Mouse (Mus musculus) heart, embryonic 12.5 days (tissue): ENCODE results near the gene Prkaca. TPM values are rescaled to one million over a fixed set of nuclear protein-coding genes. Genes with fewer than 3 reads are reported as not detected.

Source experiments
- ATAC-seq: fragments of 200-750 bp; cut with Nextera tagmentation; 2 replicates; pipeline ENCODE4 v1.8.0; 2017; ENCODE audit warnings: moderate TSS enrichment, moderate library complexity; ENCODE audit not compliant: insufficient number of reproducible peaks, low FRiP score
- H3K27ac ChIP-seq: fragments of 300-500 bp; sonication (generic); 2 replicates; pipeline ENCODE4 v1.5.1; 2016; ENCODE audit warnings: mild to moderate bottlenecking, moderate library complexity; ENCODE audit not compliant: poor library complexity, severe bottlenecking
- H3K27me3 ChIP-seq: fragments of 300-500 bp; sonication (generic); replicated peaks from 2 replicates; pipeline ENCODE4 v1.6.1; 2016; ENCODE audit warnings: mild to moderate bottlenecking, moderate library complexity
- H3K36me3 ChIP-seq: fragments of 300-500 bp; sonication (generic); 2 replicates; pipeline ENCODE4 v1.6.1; 2016; ENCODE audit warnings: mild to moderate bottlenecking, moderate library complexity
- H3K4me1 ChIP-seq: fragments of 300-500 bp; sonication (generic); replicated peaks from 2 replicates; pipeline ENCODE4 v1.6.1; 2016; ENCODE audit warnings: mild to moderate bottlenecking
- H3K4me2 ChIP-seq: fragments of 300-500 bp; sonication (generic); 2 replicates; pipeline ENCODE4 v1.6.1; 2016; ENCODE audit warnings: mild to moderate bottlenecking, moderate library complexity
- H3K4me3 ChIP-seq: fragments of 300-500 bp; sonication (generic); 2 replicates; pipeline ENCODE4 v1.5.1; 2016; ENCODE audit warnings: mild to moderate bottlenecking
- H3K9ac ChIP-seq: fragments of 300-500 bp; sonication (generic); 2 replicates; pipeline ENCODE4 v1.6.1; 2016; ENCODE audit warnings: mild to moderate bottlenecking, moderate library complexity
- H3K9me3 ChIP-seq: fragments of 300-500 bp; sonication (generic); replicated peaks from 2 replicates; pipeline ENCODE4 v1.6.1; 2016; ENCODE audit warnings: mild to moderate bottlenecking, moderate library complexity
- WGBS: fragments of 180-500 bp; shearing (Covaris S2); methylation state at CpG from one replicate; pipeline ENCODE4 v1.1.7; 2016; 5-methylcytosine and 5-hydroxymethylcytosine counted together
- polyA plus RNA-seq: library from polyadenylated mRNA; unstranded; fragments of >200 nt; fragmentation: Nextera tagmentation; extraction: Ambion mirVana; gene quantifications from 2 replicates; pipeline ENCODE4 v1.2.1, GENCODE M21; 2016

The Prkaca gene
- polyA plus RNA-seq, 1 experiment from 2014 or later: 216 TPM

GRCm38 (mm10) chr8:83992488-83992887, 19.7 kb downstream of the Prkaca start:
- ATAC-seq: no peak
- 62% methylated on average over 2 of the region's 2 CpGs for WGBS
- no peaks in the 10 kb centered on the region for H3K27me3 ChIP-seq
- H3K9ac ChIP-seq: no peak overlapping the region
- H3K36me3 ChIP-seq: peaks cover 77% of the 10 kb centered on the region
- H3K9me3 ChIP-seq: no peaks in the 10 kb centered on the region
- H3K4me3 ChIP-seq: no peak overlapping the region
- peaks cover 8% of the 10 kb centered on the region for H3K4me1 ChIP-seq
- no peak overlapping the region for H3K27ac ChIP-seq
- H3K4me2 ChIP-seq: no peak overlapping the region

DNA sequence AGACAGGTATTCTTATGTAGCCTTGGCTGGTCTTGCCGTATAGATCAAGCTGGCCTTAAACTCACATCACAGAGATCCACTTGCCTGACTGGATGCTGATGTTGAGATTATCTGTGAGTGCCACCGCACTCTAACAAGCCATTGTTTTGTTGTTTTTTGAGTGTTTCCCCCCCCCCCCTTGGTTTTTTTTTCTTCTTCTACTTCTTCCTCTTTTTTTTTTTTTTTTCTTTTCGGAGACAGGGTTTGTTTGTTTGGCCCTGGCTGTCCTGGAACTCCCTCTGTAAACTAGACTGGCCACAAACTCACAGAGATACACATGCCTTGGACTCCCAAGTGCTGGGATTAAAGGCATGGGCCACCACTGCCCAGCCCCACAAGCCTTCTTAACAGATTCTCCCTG, 21.2 kb downstream of the Prkaca start:
- no peaks in the 10 kb centered on the region for H3K27me3 ChIP-seq
- 76% methylated on average over 3 of the region's 3 CpGs for WGBS
- H3K36me3 ChIP-seq: peaks cover 61% of the 10 kb centered on the region
- H3K27ac ChIP-seq: no peak overlapping the region
- H3K9me3 ChIP-seq: no peaks in the 10 kb centered on the region
- ATAC-seq: no peak
- H3K9ac ChIP-seq: no peak overlapping the region
- H3K4me1 ChIP-seq: peaks cover 14% of the 10 kb centered on the region
- no peak overlapping the region for H3K4me2 ChIP-seq
- H3K4me3 ChIP-seq: no peak overlapping the region

DNA sequence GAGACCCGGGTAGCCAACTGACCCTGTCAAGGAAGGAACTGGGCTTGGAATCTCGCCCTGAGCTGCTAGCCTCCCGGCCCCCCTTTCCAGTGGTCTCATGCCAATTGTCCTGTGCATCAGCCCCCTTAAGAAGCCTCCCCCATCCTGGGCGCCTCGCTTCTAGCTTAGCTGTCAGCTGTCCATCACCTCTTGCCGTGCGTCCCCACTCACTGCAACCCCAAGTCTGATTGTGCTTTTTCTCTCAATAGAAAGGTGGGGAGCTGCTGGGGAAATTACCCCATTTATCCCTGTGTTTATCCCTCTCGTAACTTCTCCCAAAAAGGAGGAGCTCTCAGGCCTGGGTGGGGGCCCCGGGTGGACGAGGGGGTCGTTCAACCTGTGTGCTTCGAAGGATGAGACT, 23.2 kb downstream of the Prkaca start:
- H3K27ac ChIP-seq: 0 out of 2 replicates have a peak overlapping the region, but pooled peaks have one; percentile 95
- WGBS: 19% methylated on average over 12 of the region's 12 CpGs
- H3K4me1 ChIP-seq: peaks cover 29% of the 10 kb centered on the region
- H3K9ac ChIP-seq: peak overlapping the region; percentile 93; the same call in 1 of the 2 replicates
- peaks cover 58% of the 10 kb centered on the region for H3K36me3 ChIP-seq
- peaks cover 11% of the 10 kb centered on the region for H3K27me3 ChIP-seq
- peak overlapping the region; percentile 89 for H3K4me2 ChIP-seq
- peak overlapping the region; percentile 95 for H3K4me3 ChIP-seq
- no peaks in the 10 kb centered on the region for H3K9me3 ChIP-seq
- no peak; the same call in 1 of the 2 replicates for ATAC-seq

DNA sequence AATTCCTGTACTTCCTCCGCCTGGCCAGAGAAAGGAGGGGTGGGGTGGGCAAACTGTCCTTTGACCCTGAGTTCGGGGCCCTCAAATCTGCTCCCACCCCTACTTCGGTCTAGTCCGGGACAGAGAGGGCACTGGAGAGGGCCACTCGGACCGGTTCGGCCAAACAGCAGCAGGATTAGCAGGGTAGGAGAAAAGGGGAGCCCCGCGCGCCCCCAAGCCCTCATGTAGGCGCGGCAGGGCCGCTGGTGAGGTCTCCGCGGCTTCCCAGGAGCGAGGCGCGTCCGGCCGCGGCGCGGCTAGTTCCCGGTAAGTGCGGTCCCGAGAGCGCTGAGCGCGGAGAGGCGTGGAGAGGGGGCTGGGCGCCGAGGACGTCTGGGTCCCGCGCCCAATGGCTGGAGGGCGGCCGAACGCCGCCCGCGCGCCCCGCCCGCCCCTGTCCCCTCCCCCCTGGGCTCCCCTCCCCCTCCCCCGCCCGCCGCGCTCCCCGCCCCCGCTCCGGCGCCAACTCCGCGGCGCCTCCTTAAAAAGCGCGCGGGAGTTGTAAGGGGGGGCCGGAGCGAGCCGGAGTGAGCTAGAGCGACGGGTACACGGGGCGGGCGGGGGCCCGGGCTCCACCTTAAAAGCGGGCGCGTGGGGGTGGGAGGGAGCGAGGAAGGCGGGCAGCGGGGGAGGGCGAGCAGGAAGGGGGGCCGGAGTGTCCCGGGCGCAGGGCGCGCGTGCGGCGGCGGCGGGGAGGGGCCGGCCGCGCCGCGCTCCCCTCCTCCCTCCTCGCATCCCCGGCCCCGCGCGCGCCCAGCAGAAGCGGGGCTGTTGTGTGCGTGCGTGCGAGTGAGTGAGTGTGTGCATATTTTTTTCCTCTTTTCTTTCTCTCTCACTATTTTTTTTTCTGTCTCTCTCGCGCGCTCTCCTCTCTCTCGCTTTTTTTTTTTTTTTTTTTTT, 24.0 kb downstream of the Prkaca start:
- Histone ChIP-seq H3K4me2 (peak overlapping the region; percentile 89), H3K27me3 (peaks cover 19% of the 10 kb centered on the region), H3K4me1 (peaks cover 33% of the 10 kb centered on the region), H3K36me3 (peaks cover 53% of the 10 kb centered on the region), H3K27ac (peak overlapping the region; percentile 95), H3K9ac (peak overlapping the region; percentile 93), H3K9me3 (no peaks in the 10 kb centered on the region), H3K4me3 (peak overlapping the region; percentile 95)
- under 1% methylated on average over 68 of the region's 103 CpGs for WGBS
- peak; percentile 87 for ATAC-seq

- Histone ChIP-seq H3K27ac (peak within 1 kb of the TSS; percentile 95), H3K27me3 (peaks cover 19% of the 10 kb centered on the region), H3K4me2 (peak within 1 kb of the TSS; percentile 96), H3K4me1 (peaks cover 33% of the 10 kb centered on the region), H3K9me3 (no peaks in the 10 kb centered on the region), H3K4me3 (peak within 1 kb of the TSS; percentile 95), H3K9ac (peak within 1 kb of the TSS; percentile 93), H3K36me3 (peaks cover 46% of the 10 kb centered on the region)
- ATAC-seq: peak; percentile 1; the same call in 1 of the 2 replicates
- WGBS: 11% methylated on average over 74 of the region's 112 CpGs
These were observed 24.8 kb downstream of the Prkaca start, which contains the start of gene Samd1 for GRCm38 (mm10) chr8:83997511-83998141. Gene Samd1, plus strand, starts transcription at chr8:83997672.

DNA sequence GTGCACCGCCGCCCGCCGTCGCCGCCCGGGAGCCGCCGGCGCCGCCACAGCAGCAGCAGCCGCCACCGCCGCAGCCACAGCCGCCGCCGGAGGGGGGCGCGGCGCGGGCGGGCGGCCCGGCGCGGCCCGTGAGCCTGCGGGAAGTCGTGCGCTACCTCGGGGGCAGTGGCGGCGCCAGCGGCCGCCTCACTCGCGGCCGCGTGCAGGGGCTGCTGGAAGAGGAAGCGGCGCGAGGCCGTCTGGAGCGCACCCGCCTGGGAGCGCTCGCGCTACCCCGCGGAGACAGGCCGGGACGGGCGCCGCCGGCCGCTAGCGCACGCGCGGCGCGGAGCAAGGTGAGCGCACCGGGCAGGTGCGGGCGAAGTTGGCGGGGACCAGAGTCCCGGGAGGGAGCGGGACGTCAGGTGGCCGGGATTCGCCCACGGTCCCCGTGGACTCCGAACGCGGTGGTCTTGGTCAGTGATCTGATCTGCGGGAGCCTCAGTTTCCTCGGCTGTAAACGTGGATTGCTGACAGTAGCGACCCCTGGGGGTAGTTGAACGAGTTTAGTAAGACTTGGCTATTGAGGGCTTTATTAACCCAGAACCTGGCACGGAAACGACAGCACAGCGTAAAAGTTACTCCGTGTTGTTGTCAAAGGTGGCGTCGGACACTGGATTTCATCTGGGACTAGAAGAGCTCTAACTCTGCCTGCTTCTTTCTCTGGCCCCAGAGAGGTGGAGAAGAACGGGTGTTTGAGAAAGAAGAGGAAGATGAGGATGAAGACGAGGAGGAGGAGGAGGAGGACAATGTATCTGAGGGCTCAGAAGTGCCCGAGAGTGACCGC, 25.7 kb downstream of the Prkaca start:
- Histone ChIP-seq H3K4me3 (peak overlapping the region; percentile 95), H3K4me2 (peak overlapping the region; percentile 96), H3K27ac (peak overlapping the region; percentile 87), H3K9me3 (no peaks in the 10 kb centered on the region), H3K36me3 (peaks cover 39% of the 10 kb centered on the region), H3K27me3 (peaks cover 19% of the 10 kb centered on the region), H3K9ac (peak overlapping the region; percentile 90), H3K4me1 (peaks cover 35% of the 10 kb centered on the region)
- 11% methylated on average over 91 of the region's 92 CpGs for WGBS
- ATAC-seq: peak; percentile 17; the same call in 1 of the 2 replicates

- ATAC-seq: no peak
- 68% methylated on average over 16 of the region's 16 CpGs for WGBS
- Histone ChIP-seq H3K9ac (peak overlapping the region; percentile 90), H3K4me2 (peak overlapping the region; percentile 96), H3K4me3 (peak overlapping the region; percentile 95), H3K9me3 (no peaks in the 10 kb centered on the region), H3K27me3 (peaks cover 19% of the 10 kb centered on the region), H3K36me3 (peaks cover 33% of the 10 kb centered on the region), H3K4me1 (peaks cover 41% of the 10 kb centered on the region), H3K27ac (no peak overlapping the region)
These were observed 26.4 kb downstream of the Prkaca start for GRCm38 (mm10) chr8:83999057-83999705.

- Histone ChIP-seq H3K9me3 (no peaks in the 10 kb centered on the region), H3K36me3 (peaks cover 27% of the 10 kb centered on the region), H3K4me2 (0 out of 2 replicates have a peak overlapping the region, but pooled peaks have one; percentile 96), H3K27ac (no peak overlapping the region), H3K27me3 (peaks cover 19% of the 10 kb centered on the region), H3K9ac (no peak overlapping the region), H3K4me1 (peaks cover 44% of the 10 kb centered on the region), H3K4me3 (0 out of 2 replicates have a peak overlapping the region, but pooled peaks have one; percentile 0)
- 92% methylated on average over 2 of the region's 2 CpGs for WGBS
- no peak for ATAC-seq
These were observed 27.0 kb downstream of the Prkaca start for GRCm38 (mm10) chr8:83999825-84000224.

- 37% methylated on average over 61 of the region's 61 CpGs for WGBS
- H3K9ac ChIP-seq: peak within 1 kb of the TSS; percentile 26; the same call in 1 of the 2 replicates
- H3K27ac ChIP-seq: no peak within 1 kb of the TSS
- peaks cover 37% of the 10 kb centered on the region for H3K4me1 ChIP-seq
- H3K4me3 ChIP-seq: peak within 1 kb of the TSS; percentile 14; the same call in 1 of the 2 replicates
- peak within 1 kb of the TSS; percentile 35 for H3K4me2 ChIP-seq
- peaks cover 21% of the 10 kb centered on the region for H3K36me3 ChIP-seq
- H3K9me3 ChIP-seq: no peaks in the 10 kb centered on the region
- ATAC-seq: no peak
- peaks cover 19% of the 10 kb centered on the region for H3K27me3 ChIP-seq
These were observed 28.6 kb downstream of the Prkaca start, which contains the start of gene 1700067K01Rik for GRCm38 (mm10) chr8:84001281-84002000. Gene 1700067K01Rik, plus strand, starts transcription at chr8:84001502.
